Mouse (Mus musculus) neural tube, embryonic 11.5 days (tissue): ENCODE data around the gene Haghl. TPM values are rescaled to one million over a fixed set of nuclear protein-coding genes. Genes with fewer than 3 reads are reported as not detected.

Experiments
- microRNA-seq: library from miRNA; unstranded; fragments of <30 nt; microRNA quantifications from one replicate; pipeline ENCODE4, GENCODE M21; 2016
- polyA plus RNA-seq: library from polyadenylated mRNA; unstranded; fragments of >200 nt; fragmentation: Nextera tagmentation; extraction: Ambion mirVana; gene quantifications from 2 replicates; pipeline ENCODE4 v1.2.1, GENCODE M21; 2014

The Haghl gene
- polyA plus RNA-seq, 1 experiment from 2014 or later, result 74.6 TPM

Small RNA genes within 50 kb of the gene (microRNA-seq; reads per million reads assigned to microRNA genes)
- not detected for gene Gm25083
- not detected for gene Mir3082
- not detected for gene Mir6966

Other genes starting within 250 kb of the Haghl start
- 6.5 and 9.1 TPM in 2 replicates for gene Sox8, start 215.0 kb downstream of the Haghl start, polyA plus RNA-seq
- gene Lmf1, start 206.6 kb downstream of the Haghl start, polyA plus RNA-seq, result 23.6 and 23.9 TPM in 2 replicates
- 2.8 and 3.3 TPM in 2 replicates for gene Gng13, start 68.5 kb downstream of the Haghl start, polyA plus RNA-seq
- 20.3 and 22.5 TPM in 2 replicates for gene Chtf18, start 58.3 kb downstream of the Haghl start, polyA plus RNA-seq
- gene Rpusd1, start 58.0 kb downstream of the Haghl start, polyA plus RNA-seq, result 21.5 and 22.9 TPM in 2 replicates
- 0.13 TPM in 1 of 2 replicates, not detected in the other for gene Mslnl, start 49.6 kb downstream of the Haghl start, polyA plus RNA-seq
- gene Msln, start 31.3 kb downstream of the Haghl start, polyA plus RNA-seq, result 0.42 TPM in 1 of 2 replicates, not detected in the other
- gene Narfl, start 11.9 kb downstream of the Haghl start, polyA plus RNA-seq, result 22.9 and 27.8 TPM in 2 replicates
- gene Ccdc78, start 907 bp upstream of the Haghl start, polyA plus RNA-seq, result 0.15 and 0.34 TPM in 2 replicates
- 65.7 and 66.6 TPM in 2 replicates for gene Fam173a, start 7.2 kb upstream of the Haghl start, polyA plus RNA-seq
- gene AC134908.4, start 10.0 kb upstream of the Haghl start, polyA plus RNA-seq, result 0.78 TPM in 1 of 2 replicates, not detected in the other
- 29.4 and 38.8 TPM in 2 replicates for gene Metrn, start 11.5 kb upstream of the Haghl start, polyA plus RNA-seq
- 13.2 and 14.7 TPM in 2 replicates for gene Fbxl16, start 23.4 kb upstream of the Haghl start, polyA plus RNA-seq
- 29.2 and 31.8 TPM in 2 replicates for gene Wdr24, start 38.0 kb upstream of the Haghl start, polyA plus RNA-seq
- gene Jmjd8, start 43.2 kb upstream of the Haghl start, polyA plus RNA-seq, result 52.1 and 55.6 TPM in 2 replicates
- gene Stub1, start 47.7 kb upstream of the Haghl start, polyA plus RNA-seq, result 327 and 334 TPM in 2 replicates
- 4.3 and 4.4 TPM in 2 replicates for gene Rhbdl1, start 51.6 kb upstream of the Haghl start, polyA plus RNA-seq
- 1.2 and 2.9 TPM in 2 replicates for gene Gm20683, start 56.1 kb upstream of the Haghl start, polyA plus RNA-seq
- gene Rhot2, start 59.2 kb upstream of the Haghl start, polyA plus RNA-seq, result 8.6 and 10.5 TPM in 2 replicates
- 17.8 and 20.3 TPM in 2 replicates for gene Wdr90, start 75.8 kb upstream of the Haghl start, polyA plus RNA-seq
- gene Mcrip2, start 83.1 kb upstream of the Haghl start, polyA plus RNA-seq, result 8.2 and 8.7 TPM in 2 replicates
- gene Mettl26, start 89.4 kb upstream of the Haghl start, polyA plus RNA-seq, result 57.8 and 58.8 TPM in 2 replicates
- 1.2 and 1.7 TPM in 2 replicates for gene Wfikkn1, start 95.2 kb upstream of the Haghl start, polyA plus RNA-seq
- gene Rab40c, start 134.1 kb upstream of the Haghl start, polyA plus RNA-seq, result 23.6 and 25.9 TPM in 2 replicates
- gene Pigq, start 159.3 kb upstream of the Haghl start, polyA plus RNA-seq, result 51.6 and 60.9 TPM in 2 replicates
- gene Nhlrc4, start 159.3 kb upstream of the Haghl start, polyA plus RNA-seq, result 0.11 and 0.38 TPM in 2 replicates
- gene A930017K11Rik, start 166.9 kb upstream of the Haghl start, polyA plus RNA-seq, result not detected in 2 replicates
- 21.0 and 23.3 TPM in 2 replicates for gene Capn15, start 200.1 kb upstream of the Haghl start, polyA plus RNA-seq